Mouse (Mus musculus) cerebral cortex, adult 2 months (tissue): ENCODE measurements around the gene Ache.

Experiments used
- WGBS: fragments of 180-500 bp; shearing (Covaris S2); methylation state at CpG from one replicate; pipeline ENCODE4 v1.1.7; 2018; 5-methylcytosine and 5-hydroxymethylcytosine counted together

The Ache gene

DNA sequence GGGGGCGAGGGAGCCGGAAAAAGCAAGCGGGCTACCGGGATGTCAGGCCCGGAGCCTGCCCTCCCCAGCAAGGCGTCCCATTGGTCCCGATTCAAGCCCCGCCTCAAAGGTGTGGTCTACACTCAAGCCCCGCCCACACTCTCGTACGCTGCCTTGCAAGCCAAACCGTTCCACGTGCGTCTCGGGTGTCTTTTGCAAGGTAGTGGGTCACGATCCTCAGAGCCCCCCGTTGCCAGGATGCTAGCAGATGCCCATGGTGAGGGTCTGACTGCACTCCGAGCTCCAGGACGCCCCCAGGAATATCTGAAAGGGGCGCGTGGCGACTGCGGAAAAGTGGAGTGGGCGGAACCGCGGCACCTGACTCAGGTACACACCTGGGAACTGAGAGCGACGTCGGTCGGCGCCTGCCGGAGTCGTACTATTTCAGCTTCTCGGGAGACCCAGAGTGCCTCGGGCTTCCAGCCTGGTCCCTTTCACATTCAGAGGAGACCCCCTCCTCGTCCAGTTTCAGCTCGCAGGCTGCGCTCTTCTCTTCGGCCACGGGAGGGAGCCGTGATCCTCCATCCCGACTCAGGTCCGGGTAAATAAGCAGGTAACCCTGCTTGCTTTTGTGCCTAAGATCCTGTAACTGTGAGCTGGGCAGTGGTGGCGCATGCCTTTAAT is 46.3 kb downstream of the Ache start, which contains the start of gene Slc12a9:
Gene Slc12a9 (minus strand): TSS at position 86 of the 663 bp plus-strand sequence.
- 1% methylated on average over 44 of the region's 44 CpGs for WGBS

DNA sequence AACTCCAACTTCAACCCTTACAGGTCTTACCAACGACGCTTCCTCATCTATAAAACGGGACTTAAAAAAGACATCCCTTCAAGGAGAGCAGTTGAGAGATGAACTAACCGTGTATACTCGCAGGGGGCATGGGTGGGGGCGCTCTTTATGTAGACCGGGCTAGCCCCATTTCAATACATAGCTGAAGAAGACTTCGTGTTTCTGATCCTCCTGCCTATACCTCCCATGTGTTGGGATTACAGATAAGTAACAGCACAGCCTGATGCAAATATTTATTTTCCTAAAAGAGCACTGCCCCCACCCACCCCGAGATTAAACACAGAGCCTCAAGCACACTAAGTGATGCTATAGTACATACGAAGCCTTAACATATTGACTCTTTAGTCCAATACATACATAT is 47.0 kb downstream of the Ache start:
- WGBS = 45% methylated on average over 10 of the region's 10 CpGs

DNA sequence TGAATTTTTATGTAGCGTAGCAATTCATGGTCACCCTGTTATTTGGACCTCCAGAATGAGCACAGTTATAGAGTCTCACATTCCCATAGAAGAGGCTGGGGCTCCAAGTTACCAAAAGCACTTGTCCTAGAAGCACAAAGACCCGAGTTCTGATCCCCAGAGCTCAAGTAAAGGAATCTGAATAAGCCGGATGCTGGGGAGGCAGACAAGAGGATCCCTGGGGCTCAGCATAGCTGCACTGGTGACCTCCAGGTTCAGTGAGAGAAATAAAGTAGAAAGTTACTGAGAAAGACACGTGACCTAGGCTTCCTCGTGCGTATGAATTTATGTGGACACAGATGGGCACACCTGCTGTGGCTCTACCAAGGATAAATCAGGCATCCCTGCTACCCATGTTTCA is 47.7 kb downstream of the Ache start:
- WGBS = 78% methylated on average over 6 of the region's 6 CpGs

DNA sequence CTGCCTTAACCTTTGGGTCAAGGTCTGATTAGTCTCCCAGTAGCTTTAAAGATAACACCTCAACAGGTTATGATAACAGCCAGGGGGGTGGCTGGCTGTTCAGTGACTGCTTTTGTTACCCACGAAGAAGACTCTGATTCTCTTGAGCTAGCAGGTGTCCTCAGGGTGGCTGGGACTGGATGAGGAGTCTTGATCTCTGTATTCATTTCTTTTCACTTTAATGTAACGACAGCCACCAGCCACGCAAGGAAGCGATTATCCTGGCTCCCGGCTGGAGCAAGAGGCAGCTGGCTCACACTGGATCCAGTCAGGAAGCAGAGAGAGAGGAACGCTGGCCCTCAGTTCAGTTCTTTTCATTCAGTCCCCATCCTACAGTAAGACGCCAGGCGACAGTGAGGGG is 49.9 kb downstream of the Ache start:
- 53% methylated on average over 8 of the region's 8 CpGs for WGBS

DNA sequence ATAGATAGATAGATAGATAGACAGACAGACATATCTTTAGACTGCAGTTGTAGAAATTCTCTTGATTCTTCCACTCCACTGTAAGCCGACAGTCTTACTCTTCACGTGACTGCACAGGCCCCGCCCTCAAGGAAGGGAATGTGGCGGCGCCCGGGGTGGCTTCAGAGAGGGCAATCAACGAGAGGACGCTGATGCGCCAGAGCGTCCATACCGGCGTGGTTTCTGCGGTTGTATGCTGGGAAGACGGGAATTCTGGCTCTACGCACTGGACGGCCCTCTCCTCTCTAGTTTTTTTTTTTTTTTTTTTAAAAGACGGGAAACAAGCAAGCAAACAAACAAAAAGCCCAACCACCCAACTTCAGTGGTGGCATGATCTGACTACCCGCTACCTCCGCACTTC is 50.9 kb downstream of the Ache start:
- WGBS = under 1% methylated on average over 19 of the region's 19 CpGs

DNA sequence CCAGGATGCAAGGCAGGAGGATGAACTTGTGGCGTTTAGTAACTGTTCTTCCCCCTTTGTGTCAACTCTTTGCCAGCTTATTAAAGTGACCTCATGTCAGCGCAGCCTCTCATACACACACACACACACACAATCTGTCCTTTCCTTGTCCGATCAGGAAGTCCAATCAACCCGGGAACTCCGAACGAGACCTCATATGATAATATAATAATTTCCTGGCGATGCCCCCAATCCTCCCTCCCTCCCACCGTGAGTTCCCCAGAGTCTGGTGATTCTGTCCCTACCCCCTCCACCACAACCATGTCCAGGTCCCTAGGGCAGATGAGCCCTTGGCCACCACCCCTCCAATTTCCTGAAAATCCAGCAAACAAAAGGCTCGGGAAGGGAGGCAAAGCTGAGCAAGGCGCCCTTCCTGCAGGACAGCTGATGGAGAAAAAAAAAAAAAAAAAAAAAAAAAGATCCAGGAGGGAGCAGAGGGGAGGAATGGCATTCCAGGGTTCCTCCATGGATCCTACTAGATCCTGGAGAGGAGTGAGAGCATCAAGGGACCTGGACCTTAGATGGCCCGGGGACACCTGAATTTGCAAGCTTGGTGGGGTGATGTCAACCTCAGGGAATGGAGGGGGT is 51.5 kb downstream of the Ache start:
- 3% methylated on average over 11 of the region's 11 CpGs for WGBS

DNA sequence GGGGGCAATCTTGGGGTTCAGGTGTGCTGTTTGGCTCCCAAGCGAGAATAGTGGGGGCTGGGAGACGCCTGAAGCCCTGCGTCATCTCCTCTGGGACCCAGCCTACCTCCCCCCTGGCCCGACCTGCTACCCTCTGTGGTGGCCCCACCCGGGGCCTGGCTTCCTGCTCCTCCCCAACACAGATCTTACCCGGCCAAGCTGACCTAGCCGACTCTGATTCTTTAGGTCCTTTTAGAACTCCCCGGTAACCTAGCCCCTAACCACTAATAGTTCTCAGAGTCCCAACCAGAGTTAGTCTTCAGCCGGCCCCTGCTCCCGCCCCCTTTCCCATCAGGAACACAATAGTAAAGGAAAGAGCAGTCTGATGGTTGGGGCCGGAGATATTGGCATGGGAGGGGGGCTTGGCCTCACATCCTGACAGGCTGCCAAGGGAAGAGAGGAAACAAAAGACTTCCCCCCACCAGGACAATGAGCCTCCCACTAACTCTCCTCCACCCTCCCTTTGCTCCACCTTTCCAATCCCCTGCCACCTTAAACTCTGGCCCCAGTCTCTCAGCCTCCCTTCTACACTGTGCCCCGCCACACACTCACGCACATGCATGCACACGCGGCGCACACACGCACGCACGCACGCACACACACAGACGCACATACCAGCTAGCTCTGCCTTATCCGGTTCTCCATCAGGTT is 52.1 kb downstream of the Ache start:
- 7% methylated on average over 22 of the region's 22 CpGs for WGBS

DNA sequence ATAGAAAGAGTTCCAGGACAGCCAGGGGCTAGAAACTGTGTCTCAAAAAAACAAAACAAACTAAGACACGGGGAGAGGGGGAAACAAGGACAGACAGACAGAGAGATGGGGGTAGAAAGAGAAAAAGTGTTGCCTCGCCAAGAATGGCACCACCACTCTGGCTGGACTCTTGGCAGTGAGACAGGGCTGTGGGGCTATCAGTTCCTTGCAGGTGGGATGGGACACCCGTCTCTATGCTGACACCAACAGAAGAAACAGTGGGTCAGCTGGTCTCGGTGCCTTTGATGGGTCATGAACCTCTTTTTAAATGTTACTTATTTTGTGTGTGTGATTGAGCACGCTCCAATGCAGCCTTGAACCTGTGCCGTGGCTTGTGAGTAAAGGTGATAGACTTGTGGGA is 52.9 kb downstream of the Ache start:
- 72% methylated on average over 6 of the region's 6 CpGs for WGBS

DNA sequence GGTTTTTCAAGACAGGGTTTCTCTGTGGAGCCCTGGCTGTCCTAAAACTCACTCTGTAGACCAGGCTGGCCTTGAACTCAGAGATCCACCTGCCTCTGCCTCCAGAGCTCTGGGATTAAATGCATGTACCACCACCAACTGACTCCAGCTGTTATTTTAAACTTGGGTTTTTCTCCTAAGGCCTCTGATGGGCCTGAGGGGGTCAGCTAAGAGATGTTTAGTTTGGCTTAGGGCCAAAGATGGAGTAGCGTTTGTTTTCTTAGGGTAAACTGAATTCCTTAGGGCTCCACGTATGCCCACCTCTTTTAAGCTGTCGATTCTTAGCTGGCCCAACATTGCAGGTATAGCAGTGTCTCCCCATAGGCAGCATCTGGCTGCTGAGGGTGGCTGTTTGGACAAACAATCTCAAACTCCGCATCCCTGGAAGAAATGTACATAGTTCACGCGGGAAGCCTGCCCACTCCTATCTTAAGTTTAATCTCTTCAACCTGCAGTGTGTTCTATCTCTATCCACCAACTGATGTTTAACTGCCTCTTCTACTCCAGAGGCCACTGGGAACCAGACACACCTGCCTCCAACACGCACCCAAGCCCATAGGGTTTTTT is 55.2 kb downstream of the Ache start:
- 69% methylated on average over 7 of the region's 7 CpGs for WGBS

DNA sequence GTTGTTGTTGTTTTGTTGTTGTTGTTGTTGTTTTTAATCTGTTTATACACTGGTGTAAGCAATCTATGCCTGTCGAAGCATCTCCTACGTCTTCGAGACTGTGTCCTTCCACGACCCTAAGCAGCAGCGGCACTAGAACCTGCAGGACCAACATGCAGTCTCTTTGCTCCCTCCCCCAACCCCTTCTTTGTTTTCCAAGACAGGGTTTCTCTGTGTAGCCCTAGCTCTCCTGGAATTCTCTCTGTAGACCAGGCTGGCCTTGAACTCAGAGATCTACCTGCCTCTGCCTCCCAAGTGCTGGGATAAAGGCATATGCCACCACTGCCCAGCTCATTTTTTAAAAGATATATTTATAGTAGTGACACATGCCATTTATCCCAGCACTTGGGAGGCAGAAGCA is 56.1 kb downstream of the Ache start:
- 97% methylated on average over 5 of the region's 5 CpGs for WGBS
